Mouse (Mus musculus) liver, postnatal 0 days (tissue): ENCODE measurements around the gene Inpp5k. TPM values are rescaled to one million over a fixed set of nuclear protein-coding genes. Genes with fewer than 3 reads are reported as not detected.

Experiments
- ATAC-seq: fragments of 200-750 bp; cut with Nextera tagmentation; 2 replicates; pipeline ENCODE4 v1.8.0; 2017; ENCODE audit warnings: mild to moderate bottlenecking, moderate library complexity
- DNase-seq: peaks from one replicate; pipeline ENCODE4 v3.0.0-alpha.2; 2016
- H3K27ac ChIP-seq: fragments of 300-500 bp; sonication (generic); 2 replicates; pipeline ENCODE4 v1.5.1; 2014; ENCODE audit warnings: antibody characterized with exemption, moderate library complexity, mild to moderate bottlenecking, low read depth
- H3K27me3 ChIP-seq: fragments of 300-500 bp; sonication (generic); 2 replicates; pipeline ENCODE4 v1.6.1; 2014; ENCODE audit warnings: low read length, control low read depth, mixed read lengths; ENCODE audit not compliant: insufficient read depth
- H3K36me3 ChIP-seq: fragments of 300-500 bp; sonication (generic); replicated peaks from 2 replicates; pipeline ENCODE4 v1.6.1; 2014; ENCODE audit warnings: mild to moderate bottlenecking, control low read depth, low read length, moderate library complexity, mixed read lengths; ENCODE audit not compliant: insufficient read depth
- H3K4me1 ChIP-seq: fragments of 300-500 bp; sonication (generic); 2 replicates; pipeline ENCODE4 v1.6.1; 2014; ENCODE audit warnings: antibody characterized with exemption, mild to moderate bottlenecking, control low read depth; ENCODE audit not compliant: insufficient read depth
- H3K4me2 ChIP-seq: fragments of 300-500 bp; sonication (generic); 2 replicates; pipeline ENCODE4 v1.6.1; 2014; ENCODE audit warnings: low read depth, mild to moderate bottlenecking, low read length, moderate library complexity, mixed read lengths
- H3K4me3 ChIP-seq: fragments of 300-500 bp; sonication (generic); 2 replicates; pipeline ENCODE4 v1.5.1; 2014; ENCODE audit warnings: low read depth, low read length
- H3K9ac ChIP-seq: fragments of 300-500 bp; sonication (generic); replicated peaks from 2 replicates; pipeline ENCODE4 v1.6.1; 2014; ENCODE audit warnings: mild to moderate bottlenecking, moderate library complexity
- H3K9me3 ChIP-seq: fragments of 300-500 bp; sonication (generic); 2 replicates; pipeline ENCODE4 v1.6.1; 2016; ENCODE audit warnings: mild to moderate bottlenecking, control low read depth, low read length, mixed read lengths
- CTCF ChIP-seq: sonication (generic); IDR thresholded peaks from 2 replicates; pipeline ENCODE4 v1.5.1; 2016; ENCODE audit warnings: antibody characterized with exemption, low read depth
- EP300 ChIP-seq: IDR thresholded peaks from 2 replicates; pipeline ENCODE4 v1.6.1; 2016; ENCODE audit warnings: antibody characterized with exemption, low read depth, mild to moderate bottlenecking
- WGBS: fragments of 180-500 bp; shearing (Covaris S2); extraction: QIAGEN DNeasy Blood & Tissue Kit; methylation state at CpG from one replicate; pipeline ENCODE4 v1.1.7; 2014; ENCODE audit not compliant: insufficient replicate concordance; 5-methylcytosine and 5-hydroxymethylcytosine counted together
- polyA plus RNA-seq: library from polyadenylated mRNA; unstranded; fragments of >200 nt; fragmentation: Nextera tagmentation; extraction: Ambion mirVana; gene quantifications from 2 replicates; pipeline ENCODE4 v1.2.1, GENCODE M21; 2015

The Inpp5k gene
- polyA plus RNA-seq, 1 experiment from 2014 or later: 16.7 TPM

GRCm38 (mm10) chr11:75658996-75659750 lies 28.4 kb downstream of the Inpp5k start:
- 67% methylated on average over 14 of the region's 14 CpGs for WGBS
- ATAC-seq (no peak), DNase-seq (no peak)
- Histone ChIP-seq H3K36me3 (peaks cover 53% of the 10 kb centered on the region), H3K27ac (peak overlapping the region; percentile 40; the same call in 1 of the 2 replicates), H3K27me3 (no peaks in the 10 kb centered on the region), H3K4me1 (peaks cover 42% of the 10 kb centered on the region), H3K4me2 (no peak overlapping the region), H3K9ac (no peak overlapping the region), H3K4me3 (no peak overlapping the region), H3K9me3 (no peaks in the 10 kb centered on the region)
- no peak for TF ChIP-seq CTCF
- TF ChIP-seq EP300: no peak

- H3K4me2 ChIP-seq: no peak overlapping the region
- H3K27me3 ChIP-seq: no peaks in the 10 kb centered on the region
- H3K4me3 ChIP-seq: no peak overlapping the region
- no peak overlapping the region for H3K9ac ChIP-seq
- peaks cover 33% of the 10 kb centered on the region for H3K4me1 ChIP-seq
- H3K36me3 ChIP-seq: peaks cover 59% of the 10 kb centered on the region
- H3K9me3 ChIP-seq: no peaks in the 10 kb centered on the region
- no peak for ATAC-seq
- WGBS: 87% methylated on average over 12 of the region's 12 CpGs
- DNase-seq: no peak
- no peak overlapping the region for H3K27ac ChIP-seq
- TF ChIP-seq CTCF (no peak), EP300 (no peak)
These were observed 29.3 kb downstream of the Inpp5k start for GRCm38 (mm10) chr11:75660081-75660590.

- 76% methylated on average over 21 of the region's 21 CpGs for WGBS
- no peaks in the 10 kb centered on the region for H3K27me3 ChIP-seq
- no peak overlapping the region for H3K4me3 ChIP-seq
- peak overlapping the region; percentile 21; the same call in 1 of the 2 replicates for H3K9ac ChIP-seq
- H3K36me3 ChIP-seq: peaks cover 68% of the 10 kb centered on the region
- ATAC-seq (peak; percentile 84), DNase-seq (peak; percentile 70)
- peak overlapping the region; percentile 48 for H3K4me2 ChIP-seq
- no peak for TF ChIP-seq EP300
- no peak for TF ChIP-seq CTCF
- peaks cover 28% of the 10 kb centered on the region for H3K4me1 ChIP-seq
- H3K9me3 ChIP-seq: no peaks in the 10 kb centered on the region
- H3K27ac ChIP-seq: peak overlapping the region; percentile 66; the same call in 1 of the 2 replicates
These were observed 30.4 kb downstream of the Inpp5k start for GRCm38 (mm10) chr11:75660941-75661800.

DNA sequence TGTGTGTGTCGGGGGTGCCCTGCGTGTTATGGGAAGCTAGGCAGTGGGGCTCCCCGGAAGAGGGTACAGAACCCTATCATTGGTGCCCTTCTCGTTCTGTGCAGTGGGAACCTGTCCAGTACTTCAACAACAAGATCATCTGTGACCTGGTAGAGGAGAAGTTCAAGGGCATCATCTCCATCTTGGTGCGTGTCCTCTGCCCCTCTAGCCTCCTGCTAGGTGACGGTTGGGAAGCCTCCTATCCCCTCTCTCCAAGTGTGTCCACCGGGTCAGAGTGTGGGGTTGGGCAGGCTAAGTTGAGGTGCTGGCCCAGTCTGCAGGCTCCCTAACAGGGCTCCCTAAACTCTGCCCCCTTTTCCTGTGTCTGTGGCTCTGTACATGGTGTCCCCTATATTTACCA lies 31.3 kb downstream of the Inpp5k start:
- Histone ChIP-seq H3K27ac (no peak overlapping the region), H3K4me2 (peak overlapping the region; percentile 47; the same call in 1 of the 2 replicates), H3K9ac (no peak overlapping the region), H3K4me1 (peaks cover 19% of the 10 kb centered on the region), H3K27me3 (no peaks in the 10 kb centered on the region), H3K9me3 (no peaks in the 10 kb centered on the region), H3K36me3 (peaks cover 77% of the 10 kb centered on the region), H3K4me3 (no peak overlapping the region)
- no peak for ATAC-seq
- no peak for DNase-seq
- TF ChIP-seq CTCF (no peak), EP300 (no peak)
- WGBS: 89% methylated on average over 7 of the region's 7 CpGs

DNA sequence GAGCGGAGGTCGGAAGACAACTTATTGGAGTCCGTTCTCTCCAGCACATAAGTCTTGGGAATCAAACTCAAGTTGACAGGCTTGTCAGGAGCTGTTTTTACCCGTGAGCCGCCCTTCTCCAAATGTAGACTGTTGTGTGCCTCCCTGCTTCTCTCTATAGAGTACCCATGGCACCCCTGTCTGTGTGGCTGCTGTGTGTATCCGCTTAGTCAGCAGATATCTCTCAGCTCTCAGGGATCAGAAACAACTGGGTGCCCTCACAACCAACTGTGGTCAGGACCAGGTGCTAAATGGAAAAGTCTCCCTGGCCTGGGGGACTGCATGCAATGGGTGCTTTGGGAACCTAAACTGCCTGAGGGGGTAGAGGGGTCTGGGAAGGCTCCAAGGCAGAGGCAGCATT lies 35.5 kb downstream of the Inpp5k start:
- TF ChIP-seq EP300 (no peak), CTCF (no peak)
- WGBS: 92% methylated on average over 6 of the region's 6 CpGs
- peaks cover 79% of the 10 kb centered on the region for H3K36me3 ChIP-seq
- no peak overlapping the region for H3K4me3 ChIP-seq
- peaks cover 4% of the 10 kb centered on the region for H3K4me1 ChIP-seq
- no peak for ATAC-seq
- H3K27me3 ChIP-seq: no peaks in the 10 kb centered on the region
- H3K27ac ChIP-seq: no peak overlapping the region
- H3K4me2 ChIP-seq: no peak overlapping the region
- H3K9ac ChIP-seq: no peak overlapping the region
- no peaks in the 10 kb centered on the region for H3K9me3 ChIP-seq
- no peak for DNase-seq

DNA sequence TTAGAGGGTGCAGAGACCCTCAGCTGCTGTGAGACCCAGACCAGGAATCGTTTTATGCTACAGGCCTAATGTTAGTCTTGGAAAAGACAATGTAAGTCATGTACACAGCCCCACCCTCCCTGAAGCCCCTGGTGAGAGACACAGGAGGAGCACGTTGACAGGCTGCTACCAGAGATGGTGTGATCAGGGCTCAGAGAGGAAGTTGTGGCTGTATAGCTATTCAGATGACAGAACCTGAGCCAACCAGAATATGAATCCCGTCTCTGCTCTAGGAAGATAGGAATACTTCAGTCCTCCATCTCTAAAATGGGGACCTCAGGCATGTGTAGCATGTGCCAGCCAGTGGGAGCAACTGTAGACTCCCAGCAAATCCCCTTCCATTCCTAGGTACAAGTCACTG lies 37.8 kb downstream of the Inpp5k start:
- Histone ChIP-seq H3K9me3 (no peaks in the 10 kb centered on the region), H3K36me3 (peaks cover 85% of the 10 kb centered on the region), H3K4me3 (no peak overlapping the region), H3K27me3 (no peaks in the 10 kb centered on the region), H3K9ac (no peak overlapping the region), H3K27ac (no peak overlapping the region), H3K4me1 (no peaks in the 10 kb centered on the region), H3K4me2 (no peak overlapping the region)
- TF ChIP-seq CTCF (no peak), EP300 (no peak)
- no peak for ATAC-seq
- DNase-seq: no peak
- 61% methylated on average over 3 of the region's 3 CpGs for WGBS
